Mouse (Mus musculus): Measurements from ENCODE around the gene Iqce. TPM values are rescaled to one million over a fixed set of nuclear protein-coding genes. Genes with fewer than 3 reads are reported as not detected.
A peak's percentile ranks its signal among the peaks of the same experiment; 100 is the strongest.

The Iqce gene
- polyA plus RNA-seq (2015; fragmentation: Nextera tagmentation; extraction: Ambion mirVana): 26.1 and 30.8 TPM in 2 replicates

- peak within 1 kb of the TSS; percentile 84 for H3K27ac ChIP-seq (ENCODE audit: low read length)
- peak within 1 kb of the TSS; percentile 88 for H3K4me2 ChIP-seq (ENCODE audit: low read length)
- under 1% methylated on average over 33 of the region's 33 CpGs for WGBS
- H3K4me3 ChIP-seq (replicated peaks; ENCODE audit: low read length): peak within 1 kb of the TSS; percentile 87
- peak; percentile 63 for ATAC-seq
- H3K27me3 ChIP-seq (replicated peaks; ENCODE audit: control insufficient read depth, insufficient read depth, low read length): no peaks in the 10 kb centered on the region
- H3K9me3 ChIP-seq (ENCODE audit: control insufficient read depth, low read length): no peaks in the 10 kb centered on the region
- H3K36me3 ChIP-seq (ENCODE audit: control insufficient read depth, insufficient read depth): peaks cover 5% of the 10 kb centered on the region; the same call in 1 of the 2 replicates
- H3K4me1 ChIP-seq (replicated peaks; ENCODE audit: control insufficient read depth, insufficient read depth, low read length): peaks cover 30% of the 10 kb centered on the region
- peak within 1 kb of the TSS; percentile 79 for H3K9ac ChIP-seq (replicated peaks; ENCODE audit: low read depth, low read length)
Measured at GRCm38 (mm10) chr5:140702103-140702513, at the start of gene Iqce. Gene Iqce, minus strand, starts transcription at chr5:140702378.

GRCm38 (mm10) chr5:140750925-140751324, 48.7 kb upstream of the Iqce start:
- no peaks in the 10 kb centered on the region for H3K9me3 ChIP-seq (ENCODE audit: control insufficient read depth, low read length)
- H3K4me2 ChIP-seq (ENCODE audit: low read length): no peak overlapping the region
- no peaks in the 10 kb centered on the region for H3K36me3 ChIP-seq (ENCODE audit: control insufficient read depth, insufficient read depth)
- H3K4me1 ChIP-seq (replicated peaks; ENCODE audit: control insufficient read depth, insufficient read depth, low read length): peaks cover 9% of the 10 kb centered on the region; the same call in 1 of the 2 replicates
- WGBS: 0% methylated on average over 1 of the region's 2 CpGs
- H3K27me3 ChIP-seq (replicated peaks; ENCODE audit: control insufficient read depth, insufficient read depth, low read length): no peaks in the 10 kb centered on the region
- H3K9ac ChIP-seq (replicated peaks; ENCODE audit: low read depth, low read length): no peak overlapping the region
- no peak overlapping the region for H3K4me3 ChIP-seq (replicated peaks; ENCODE audit: low read length)
- ATAC-seq: no peak
- H3K27ac ChIP-seq (ENCODE audit: low read length): no peak overlapping the region

- peak; percentile 76 for ATAC-seq
- Histone ChIP-seq H3K27me3 (replicated peaks; ENCODE audit: control insufficient read depth, insufficient read depth, low read length) (no peaks in the 10 kb centered on the region), H3K9me3 (ENCODE audit: control insufficient read depth, low read length) (no peaks in the 10 kb centered on the region), H3K9ac (replicated peaks; ENCODE audit: low read depth, low read length) (peak overlapping the region; percentile 23; the same call in 1 of the 2 replicates), H3K4me1 (replicated peaks; ENCODE audit: control insufficient read depth, insufficient read depth, low read length) (peaks cover 9% of the 10 kb centered on the region; the same call in 1 of the 2 replicates), H3K36me3 (ENCODE audit: control insufficient read depth, insufficient read depth) (no peaks in the 10 kb centered on the region), H3K4me3 (replicated peaks; ENCODE audit: low read length) (peak overlapping the region; percentile 14; the same call in 1 of the 2 replicates), H3K27ac (ENCODE audit: low read length) (no peak overlapping the region), H3K4me2 (ENCODE audit: low read length) (peak overlapping the region; percentile 34)
- 16% methylated on average over 12 of the region's 12 CpGs for WGBS
Measured at GRCm38 (mm10) chr5:140749062-140749875, 47.1 kb upstream of the Iqce start.

- WGBS: 91% methylated on average over 10 of the region's 10 CpGs
- Histone ChIP-seq H3K27me3 (replicated peaks; ENCODE audit: control insufficient read depth, insufficient read depth, low read length) (no peaks in the 10 kb centered on the region), H3K36me3 (ENCODE audit: control insufficient read depth, insufficient read depth) (no peaks in the 10 kb centered on the region), H3K9me3 (ENCODE audit: control insufficient read depth, low read length) (no peaks in the 10 kb centered on the region), H3K4me3 (replicated peaks; ENCODE audit: low read length) (no peak overlapping the region), H3K4me2 (ENCODE audit: low read length) (no peak overlapping the region), H3K4me1 (replicated peaks; ENCODE audit: control insufficient read depth, insufficient read depth, low read length) (peaks cover 12% of the 10 kb centered on the region; the same call in 1 of the 2 replicates), H3K27ac (ENCODE audit: low read length) (no peak overlapping the region), H3K9ac (replicated peaks; ENCODE audit: low read depth, low read length) (no peak overlapping the region)
- no peak for ATAC-seq
Measured at GRCm38 (mm10) chr5:140748425-140748824, 46.2 kb upstream of the Iqce start.

- Histone ChIP-seq H3K4me3 (replicated peaks; ENCODE audit: low read length) (no peak overlapping the region), H3K27ac (ENCODE audit: low read length) (no peak overlapping the region), H3K9ac (replicated peaks; ENCODE audit: low read depth, low read length) (no peak overlapping the region), H3K4me1 (replicated peaks; ENCODE audit: control insufficient read depth, insufficient read depth, low read length) (0 out of 2 replicates have a peak, but pooled peaks cover 4% of the 10 kb centered on the region), H3K36me3 (ENCODE audit: control insufficient read depth, insufficient read depth) (no peaks in the 10 kb centered on the region), H3K4me2 (ENCODE audit: low read length) (no peak overlapping the region), H3K9me3 (ENCODE audit: control insufficient read depth, low read length) (no peaks in the 10 kb centered on the region), H3K27me3 (replicated peaks; ENCODE audit: control insufficient read depth, insufficient read depth, low read length) (no peaks in the 10 kb centered on the region)
- 20% methylated on average over 12 of the region's 12 CpGs for WGBS
- ATAC-seq: peak; percentile 59
Measured at GRCm38 (mm10) chr5:140743706-140744131, 41.5 kb upstream of the Iqce start.

GRCm38 (mm10) chr5:140741877-140742276, 39.7 kb upstream of the Iqce start:
- Histone ChIP-seq H3K4me1 (replicated peaks; ENCODE audit: control insufficient read depth, insufficient read depth, low read length) (0 out of 2 replicates have a peak, but pooled peaks cover 3% of the 10 kb centered on the region), H3K27ac (ENCODE audit: low read length) (no peak overlapping the region), H3K36me3 (ENCODE audit: control insufficient read depth, insufficient read depth) (no peaks in the 10 kb centered on the region), H3K27me3 (replicated peaks; ENCODE audit: control insufficient read depth, insufficient read depth, low read length) (no peaks in the 10 kb centered on the region), H3K4me3 (replicated peaks; ENCODE audit: low read length) (no peak overlapping the region), H3K4me2 (ENCODE audit: low read length) (no peak overlapping the region), H3K9me3 (ENCODE audit: control insufficient read depth, low read length) (no peaks in the 10 kb centered on the region), H3K9ac (replicated peaks; ENCODE audit: low read depth, low read length) (no peak overlapping the region)
- no peak for ATAC-seq

GRCm38 (mm10) chr5:140741040-140741439, 38.9 kb upstream of the Iqce start:
- 0 out of 2 replicates have a peak, but pooled peaks cover 3% of the 10 kb centered on the region for H3K4me1 ChIP-seq (replicated peaks; ENCODE audit: control insufficient read depth, insufficient read depth, low read length)
- ATAC-seq: no peak
- H3K4me2 ChIP-seq (ENCODE audit: low read length): no peak overlapping the region
- H3K27ac ChIP-seq (ENCODE audit: low read length): no peak overlapping the region
- H3K27me3 ChIP-seq (replicated peaks; ENCODE audit: control insufficient read depth, insufficient read depth, low read length): no peaks in the 10 kb centered on the region; the same call in 1 of the 2 replicates
- H3K4me3 ChIP-seq (replicated peaks; ENCODE audit: low read length): no peak overlapping the region
- no peaks in the 10 kb centered on the region for H3K36me3 ChIP-seq (ENCODE audit: control insufficient read depth, insufficient read depth)
- H3K9ac ChIP-seq (replicated peaks; ENCODE audit: low read depth, low read length): no peak overlapping the region
- WGBS: 79% methylated on average over 11 of the region's 11 CpGs
- H3K9me3 ChIP-seq (ENCODE audit: control insufficient read depth, low read length): peaks cover 4% of the 10 kb centered on the region; the same call in 1 of the 2 replicates

GRCm38 (mm10) chr5:140739813-140740212, 37.6 kb upstream of the Iqce start:
- Histone ChIP-seq H3K4me1 (replicated peaks; ENCODE audit: control insufficient read depth, insufficient read depth, low read length) (peaks cover 10% of the 10 kb centered on the region), H3K27ac (ENCODE audit: low read length) (no peak overlapping the region), H3K27me3 (replicated peaks; ENCODE audit: control insufficient read depth, insufficient read depth, low read length) (peaks cover 7% of the 10 kb centered on the region), H3K4me2 (ENCODE audit: low read length) (no peak overlapping the region), H3K9me3 (ENCODE audit: control insufficient read depth, low read length) (peaks cover 5% of the 10 kb centered on the region; the same call in 1 of the 2 replicates), H3K36me3 (ENCODE audit: control insufficient read depth, insufficient read depth) (no peaks in the 10 kb centered on the region), H3K4me3 (replicated peaks; ENCODE audit: low read length) (no peak overlapping the region), H3K9ac (replicated peaks; ENCODE audit: low read depth, low read length) (no peak overlapping the region)
- 81% methylated on average over 12 of the region's 12 CpGs for WGBS
- ATAC-seq: no peak

- ATAC-seq: no peak
- Histone ChIP-seq H3K9me3 (ENCODE audit: control insufficient read depth, low read length) (peaks cover 5% of the 10 kb centered on the region; the same call in 1 of the 2 replicates), H3K27ac (ENCODE audit: low read length) (no peak overlapping the region), H3K4me3 (replicated peaks; ENCODE audit: low read length) (no peak overlapping the region), H3K4me1 (replicated peaks; ENCODE audit: control insufficient read depth, insufficient read depth, low read length) (peaks cover 7% of the 10 kb centered on the region), H3K27me3 (replicated peaks; ENCODE audit: control insufficient read depth, insufficient read depth, low read length) (peaks cover 10% of the 10 kb centered on the region), H3K4me2 (ENCODE audit: low read length) (no peak overlapping the region), H3K9ac (replicated peaks; ENCODE audit: low read depth, low read length) (no peak overlapping the region), H3K36me3 (ENCODE audit: control insufficient read depth, insufficient read depth) (no peaks in the 10 kb centered on the region)
- WGBS: 30% methylated on average over 11 of the region's 13 CpGs
Measured at GRCm38 (mm10) chr5:140736166-140736565, 34.0 kb upstream of the Iqce start.

Data from forebrain, embryonic 16.5 days (tissue).